Mouse (Mus musculus) embryonic fibroblast, embryonic 13.5 days (primary cell): ENCODE results near the gene Banf1.

Source experiments
- CTCF ChIP-seq: IDR thresholded peaks from 2 replicates; pipeline ENCODE4 v1.5.1; 2011; ENCODE audit warnings: mild to moderate bottlenecking, control low read depth, low read length, moderate library complexity, borderline replicate concordance; ENCODE audit not compliant: insufficient read depth
- POLR2A ChIP-seq: IDR thresholded peaks from 2 replicates; pipeline ENCODE4 v1.6.1; 2011; ENCODE audit warnings: low read depth, mild to moderate bottlenecking, control low read depth, low read length, moderate library complexity

- TF ChIP-seq POLR2A (no peak), CTCF (no peak)
Observed at GRCm38 (mm10) chr19:5335441-5335840, 31.5 kb downstream of the Banf1 start, which contains the start of gene Catsper1.
